Mouse (Mus musculus): Measurements from ENCODE around the gene Hid1.

GRCm38 (mm10) chr11:115391358-115391757 is 23.8 kb upstream of the Hid1 start:
- no peak for TF ChIP-seq CTCF (IDR thresholded peaks at IDR 0.05)
- TF ChIP-seq EP300 (IDR thresholded peaks at IDR 0.05; ENCODE audit: insufficient read depth, low read depth, low read length) = no peak
- TF ChIP-seq POLR2A (IDR thresholded peaks at IDR 0.05; ENCODE audit: insufficient read depth, low read depth, low read length) = no peak
